Mouse (Mus musculus): ENCODE measurements around the gene Aadacl3. TPM values are rescaled to one million over a fixed set of nuclear protein-coding genes. Genes with fewer than 3 reads are reported as not detected.

Aadacl3 gene
- polyA plus RNA-seq, 1 experiment from 2014 or later, result not detected

DNA sequence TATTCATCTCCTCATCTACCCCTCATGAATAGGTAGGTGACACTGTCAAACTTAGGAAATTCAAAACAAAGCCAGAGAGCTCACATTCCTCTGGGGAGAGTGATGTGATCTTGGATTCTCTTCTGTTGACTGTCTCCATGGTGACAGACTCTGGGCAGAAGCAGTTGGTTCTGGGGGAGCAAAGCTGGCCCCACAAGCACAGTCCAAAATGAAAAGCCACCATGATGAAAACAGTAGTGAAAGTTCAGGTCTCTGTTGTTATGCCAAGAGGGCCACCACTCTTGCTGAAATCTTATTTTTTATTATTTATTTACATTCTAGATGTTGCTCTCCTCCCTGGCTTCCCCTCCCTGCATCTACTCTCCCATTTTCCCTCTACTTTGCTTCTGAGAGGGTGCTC is 24.9 kb downstream of the Aadacl3 start, which contains the start of gene 1700012P22Rik:
1700012P22Rik (minus strand) TSS at position 101 of the 400 bp plus-strand sequence.
- Histone ChIP-seq H3K27me3 (replicated peaks; ENCODE audit: control insufficient read depth, insufficient read depth, low read length) (no peaks in the 10 kb centered on the region), H3K36me3 (ENCODE audit: control insufficient read depth, insufficient read depth, low read length) (no peaks in the 10 kb centered on the region), H3K4me2 (ENCODE audit: low read length) (no peak within 1 kb of the TSS), H3K9ac (ENCODE audit: low read length) (no peak within 1 kb of the TSS), H3K4me1 (ENCODE audit: control insufficient read depth, insufficient read depth, low read length) (no peaks in the 10 kb centered on the region), H3K27ac (ENCODE audit: low read depth, low read length) (no peak within 1 kb of the TSS), H3K9me3 (replicated peaks; ENCODE audit: control insufficient read depth, low read length) (peaks cover 23% of the 10 kb centered on the region; the same call in 1 of the 2 replicates), H3K4me3 (ENCODE audit: low read depth, low read length) (no peak within 1 kb of the TSS)
- ATAC-seq (no peak), DNase-seq (ENCODE audit: low spot score) (no peak)

GRCm38 (mm10) chr4:144433216-144433615 is 30.3 kb downstream of the Aadacl3 start:
- Histone ChIP-seq H3K27me3 (replicated peaks; ENCODE audit: control insufficient read depth, insufficient read depth, low read length) (no peaks in the 10 kb centered on the region), H3K36me3 (ENCODE audit: control insufficient read depth, insufficient read depth, low read length) (no peaks in the 10 kb centered on the region), H3K4me1 (ENCODE audit: control insufficient read depth, insufficient read depth, low read length) (no peaks in the 10 kb centered on the region), H3K9ac (ENCODE audit: low read length) (no peak overlapping the region), H3K9me3 (replicated peaks; ENCODE audit: control insufficient read depth, low read length) (peaks cover 22% of the 10 kb centered on the region; the same call in 1 of the 2 replicates), H3K4me2 (ENCODE audit: low read length) (no peak overlapping the region), H3K27ac (ENCODE audit: low read depth, low read length) (no peak overlapping the region), H3K4me3 (ENCODE audit: low read depth, low read length) (no peak overlapping the region)
- DNase-seq (ENCODE audit: low spot score) (no peak), ATAC-seq (no peak)
- 89% methylated on average over 5 of the region's 5 CpGs for WGBS

DNA sequence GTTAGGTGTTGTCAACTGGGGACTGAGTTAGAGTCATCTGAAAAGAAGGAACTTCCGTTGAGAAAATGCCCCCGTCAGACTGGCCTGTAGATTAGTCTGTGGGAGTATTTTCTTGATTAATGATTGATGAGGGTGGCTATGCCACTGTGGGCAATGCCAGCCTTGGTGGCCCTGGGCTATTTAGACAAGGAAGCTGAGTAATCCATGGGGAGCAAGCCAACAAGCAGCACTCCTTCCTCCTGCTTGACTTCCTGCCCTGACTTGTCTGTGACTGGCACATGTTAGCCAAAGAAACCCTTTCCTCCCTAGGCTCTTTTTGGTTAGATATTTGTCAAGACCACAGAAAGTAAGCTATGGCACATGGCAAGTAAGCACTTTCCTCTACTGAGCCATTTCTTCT is 32.8 kb downstream of the Aadacl3 start:
- Histone ChIP-seq H3K27ac (ENCODE audit: low read depth, low read length) (no peak overlapping the region), H3K36me3 (ENCODE audit: control insufficient read depth, insufficient read depth, low read length) (no peaks in the 10 kb centered on the region), H3K4me1 (ENCODE audit: control insufficient read depth, insufficient read depth, low read length) (no peaks in the 10 kb centered on the region), H3K9ac (ENCODE audit: low read length) (no peak overlapping the region), H3K4me2 (ENCODE audit: low read length) (no peak overlapping the region), H3K27me3 (replicated peaks; ENCODE audit: control insufficient read depth, insufficient read depth, low read length) (no peaks in the 10 kb centered on the region), H3K4me3 (ENCODE audit: low read depth, low read length) (no peak overlapping the region), H3K9me3 (replicated peaks; ENCODE audit: control insufficient read depth, low read length) (peaks cover 21% of the 10 kb centered on the region; the same call in 1 of the 2 replicates)
- 77% methylated on average over 2 of the region's 2 CpGs for WGBS
- no peak for ATAC-seq
- DNase-seq (ENCODE audit: low spot score), result no peak

GRCm38 (mm10) chr4:144428868-144429267 is 34.7 kb downstream of the Aadacl3 start:
- WGBS, result 28% methylated on average over 3 of the region's 3 CpGs

DNA sequence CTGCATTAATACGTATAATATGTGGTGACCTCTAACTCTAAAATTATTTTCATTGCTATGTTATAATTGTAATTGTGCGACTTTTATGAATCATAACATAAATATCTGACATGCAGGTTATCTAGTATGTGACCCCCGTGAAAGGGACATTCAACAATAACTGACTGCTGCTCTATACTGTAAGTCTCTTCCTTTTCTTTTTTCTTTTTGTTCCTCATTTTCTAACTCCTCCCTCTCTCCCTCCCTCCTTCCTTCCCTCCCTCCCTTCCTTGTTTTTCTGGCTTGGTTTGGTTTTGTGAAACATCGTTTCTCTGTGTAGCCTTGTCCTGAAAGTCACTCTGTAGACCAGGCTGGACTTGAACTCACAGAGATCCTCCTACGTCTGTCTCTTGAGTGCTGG is 39.0 kb downstream of the Aadacl3 start:
- H3K9me3 ChIP-seq (replicated peaks; ENCODE audit: control insufficient read depth, low read length), result peaks cover 19% of the 10 kb centered on the region; the same call in 1 of the 2 replicates
- ATAC-seq, result no peak
- no peaks in the 10 kb centered on the region for H3K4me1 ChIP-seq (ENCODE audit: control insufficient read depth, insufficient read depth, low read length)
- no peaks in the 10 kb centered on the region for H3K27me3 ChIP-seq (replicated peaks; ENCODE audit: control insufficient read depth, insufficient read depth, low read length)
- DNase-seq (ENCODE audit: low spot score), result no peak
- WGBS, result 75% methylated on average over 5 of the region's 5 CpGs
- no peak overlapping the region for H3K9ac ChIP-seq (ENCODE audit: low read length)
- no peak overlapping the region for H3K4me3 ChIP-seq (ENCODE audit: low read depth, low read length)
- H3K27ac ChIP-seq (ENCODE audit: low read depth, low read length), result no peak overlapping the region
- H3K4me2 ChIP-seq (ENCODE audit: low read length), result no peak overlapping the region
- H3K36me3 ChIP-seq (ENCODE audit: control insufficient read depth, insufficient read depth, low read length), result no peaks in the 10 kb centered on the region

More at GRCm38 (mm10) chr4:144428868-144429267, 34.7 kb downstream of the Aadacl3 start:
- H3K4me2 ChIP-seq (ENCODE audit: low read length), result no peak overlapping the region
- no peak overlapping the region for H3K4me3 ChIP-seq (ENCODE audit: low read depth, low read length)
- no peaks in the 10 kb centered on the region for H3K27me3 ChIP-seq (replicated peaks; ENCODE audit: control insufficient read depth, insufficient read depth, low read length)
- no peak for ATAC-seq
- no peak overlapping the region for H3K9ac ChIP-seq (ENCODE audit: low read length)
- H3K9me3 ChIP-seq (replicated peaks; ENCODE audit: control insufficient read depth, low read length), result peaks cover 24% of the 10 kb centered on the region; the same call in 1 of the 2 replicates
- no peaks in the 10 kb centered on the region for H3K4me1 ChIP-seq (ENCODE audit: control insufficient read depth, insufficient read depth, low read length)
- H3K27ac ChIP-seq (ENCODE audit: low read depth, low read length), result no peak overlapping the region
- DNase-seq (ENCODE audit: low spot score), result no peak
- no peaks in the 10 kb centered on the region for H3K36me3 ChIP-seq (ENCODE audit: control insufficient read depth, insufficient read depth, low read length)

- DNase-seq (ENCODE audit: low spot score) (no peak), ATAC-seq (no peak)
- Histone ChIP-seq H3K27ac (ENCODE audit: low read depth, low read length) (no peak overlapping the region), H3K4me2 (ENCODE audit: low read length) (no peak overlapping the region), H3K36me3 (ENCODE audit: control insufficient read depth, insufficient read depth, low read length) (no peaks in the 10 kb centered on the region), H3K9me3 (replicated peaks; ENCODE audit: control insufficient read depth, low read length) (peaks cover 22% of the 10 kb centered on the region), H3K4me1 (ENCODE audit: control insufficient read depth, insufficient read depth, low read length) (no peaks in the 10 kb centered on the region), H3K27me3 (replicated peaks; ENCODE audit: control insufficient read depth, insufficient read depth, low read length) (no peaks in the 10 kb centered on the region), H3K9ac (ENCODE audit: low read length) (no peak overlapping the region), H3K4me3 (ENCODE audit: low read depth, low read length) (no peak overlapping the region)
These were observed 42.9 kb downstream of the Aadacl3 start for GRCm38 (mm10) chr4:144420644-144421043.

DNA sequence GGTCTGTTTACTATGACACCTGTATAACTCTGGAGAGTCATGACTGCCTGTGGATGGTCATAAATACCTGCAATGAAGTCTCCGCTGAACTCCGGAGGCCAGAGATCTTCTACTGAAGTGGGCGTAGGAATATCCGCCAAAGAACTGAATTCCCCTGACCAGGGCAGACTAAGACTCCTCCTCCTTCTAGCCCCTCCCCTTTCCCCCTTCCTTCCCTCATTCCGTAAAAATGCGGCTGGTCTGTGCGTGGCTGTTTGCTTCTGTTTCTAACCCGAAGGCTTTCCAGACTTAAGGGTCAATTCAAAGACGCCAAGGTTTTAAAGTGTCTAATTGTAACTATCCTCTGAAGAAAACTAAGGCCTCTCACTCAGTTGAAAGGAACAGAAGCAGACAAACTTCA is 55.3 kb downstream of the Aadacl3 start, which contains the start of gene Pramef12:
Pramef12 (minus strand) TSS at position 175 of the 400 bp plus-strand sequence.
- Histone ChIP-seq H3K4me3 (ENCODE audit: low read depth, low read length) (no peak within 1 kb of the TSS), H3K4me1 (ENCODE audit: control insufficient read depth, insufficient read depth, low read length) (no peaks in the 10 kb centered on the region), H3K9ac (ENCODE audit: low read length) (no peak within 1 kb of the TSS), H3K9me3 (replicated peaks; ENCODE audit: control insufficient read depth, low read length) (peaks cover 17% of the 10 kb centered on the region), H3K36me3 (ENCODE audit: control insufficient read depth, insufficient read depth, low read length) (no peaks in the 10 kb centered on the region), H3K27me3 (replicated peaks; ENCODE audit: control insufficient read depth, insufficient read depth, low read length) (no peaks in the 10 kb centered on the region), H3K27ac (ENCODE audit: low read depth, low read length) (no peak within 1 kb of the TSS), H3K4me2 (ENCODE audit: low read length) (no peak within 1 kb of the TSS)
- ATAC-seq (no peak), DNase-seq (ENCODE audit: low spot score) (no peak)
- WGBS, result 86% methylated on average over 9 of the region's 9 CpGs

GRCm38 (mm10) chr4:144406261-144406660 is 57.3 kb downstream of the Aadacl3 start:
- Histone ChIP-seq H3K4me1 (ENCODE audit: control insufficient read depth, insufficient read depth, low read length) (no peaks in the 10 kb centered on the region), H3K36me3 (ENCODE audit: control insufficient read depth, insufficient read depth, low read length) (no peaks in the 10 kb centered on the region), H3K9me3 (replicated peaks; ENCODE audit: control insufficient read depth, low read length) (peaks cover 20% of the 10 kb centered on the region), H3K27ac (ENCODE audit: low read depth, low read length) (no peak overlapping the region), H3K27me3 (replicated peaks; ENCODE audit: control insufficient read depth, insufficient read depth, low read length) (no peaks in the 10 kb centered on the region), H3K4me3 (ENCODE audit: low read depth, low read length) (no peak overlapping the region), H3K4me2 (ENCODE audit: low read length) (no peak overlapping the region), H3K9ac (ENCODE audit: low read length) (no peak overlapping the region)
- 55% methylated on average over 3 of the region's 3 CpGs for WGBS
- no peak for ATAC-seq
- no peak for DNase-seq (ENCODE audit: low spot score)

GRCm38 (mm10) chr4:144404456-144405086 is 59.0 kb downstream of the Aadacl3 start:
- ATAC-seq (no peak), DNase-seq (ENCODE audit: low spot score) (no peak)
- no peaks in the 10 kb centered on the region for H3K4me1 ChIP-seq (ENCODE audit: control insufficient read depth, insufficient read depth, low read length)
- H3K9ac ChIP-seq (ENCODE audit: low read length), result no peak overlapping the region
- H3K36me3 ChIP-seq (ENCODE audit: control insufficient read depth, insufficient read depth, low read length), result no peaks in the 10 kb centered on the region
- H3K27ac ChIP-seq (ENCODE audit: low read depth, low read length), result no peak overlapping the region
- H3K27me3 ChIP-seq (replicated peaks; ENCODE audit: control insufficient read depth, insufficient read depth, low read length), result no peaks in the 10 kb centered on the region
- H3K4me2 ChIP-seq (ENCODE audit: low read length), result no peak overlapping the region
- 6% methylated on average over 15 of the region's 17 CpGs for WGBS
- H3K4me3 ChIP-seq (ENCODE audit: low read depth, low read length), result no peak overlapping the region
- peaks cover 16% of the 10 kb centered on the region for H3K9me3 ChIP-seq (replicated peaks; ENCODE audit: control insufficient read depth, low read length)

Measured in forebrain, embryonic 14.5 days (tissue).